Mouse (Mus musculus): ENCODE results near the gene Leng9. TPM values are rescaled to one million over a fixed set of nuclear protein-coding genes. Genes with fewer than 3 reads are reported as not detected.

Gene Leng9
- total RNA-seq (2023): 11.1 TPM

GRCm38 (mm10) chr7:4150059-4150541 lies at the start of gene Leng9:
Gene Leng9, minus strand, starts transcription at chr7:4150374.

GRCm38 (mm10) chr7:4164090-4164910 lies 14.1 kb upstream of the Leng9 start, which contains the start of gene Cdc42ep5:
Gene Cdc42ep5, minus strand, starts transcription at chr7:4164860.

GRCm38 (mm10) chr7:4136771-4137531 lies 13.2 kb downstream of the Leng9 start, which contains the start of gene Leng8:
Gene Leng8, plus strand, starts transcription at chr7:4137039.

GRCm38 (mm10) chr7:4119344-4119902 lies 30.8 kb downstream of the Leng9 start, which contains the start of gene Ttyh1:
Gene Ttyh1, plus strand, starts transcription at chr7:4119408.

Other genes starting within 250 kb of the Leng9 start
- gene Lilra6, start 234.9 kb downstream of the Leng9 start, total RNA-seq (2023): 0.62 TPM
- 14.0 TPM for gene Lair1, start 87.2 kb downstream of the Leng9 start, total RNA-seq (2023)
- gene Ttyh1, start 31.0 kb downstream of the Leng9 start, total RNA-seq (2023): not detected
- 473 TPM for gene Leng8, start 13.3 kb downstream of the Leng9 start, total RNA-seq (2023)
- not detected for gene Cdc42ep5, start 14.5 kb upstream of the Leng9 start, total RNA-seq (2023)
- not detected for gene Lilra5, start 87.4 kb upstream of the Leng9 start, total RNA-seq (2023)
- 2.7 TPM for gene Ncr1, start 187.3 kb upstream of the Leng9 start, total RNA-seq (2023)
- gene Gp6, start 247.4 kb upstream of the Leng9 start, total RNA-seq (2023): 0.12 TPM

All from CD4-positive naive resting alpha-beta T cell, adult 76 days (primary cell).